Mouse (Mus musculus) skeletal muscle tissue, postnatal 0 days (tissue): Measurements from ENCODE around the gene Gm10061. TPM values are rescaled to one million over a fixed set of nuclear protein-coding genes. Genes with fewer than 3 reads are reported as not detected.

Experiments used
- polyA plus RNA-seq: library from polyadenylated mRNA; unstranded; fragments of >200 nt; fragmentation: Nextera tagmentation; extraction: Ambion mirVana; gene quantifications from 2 replicates; pipeline ENCODE4 v1.2.1, GENCODE M21; 2015

Gene Gm10061
- polyA plus RNA-seq: not detected in 2 replicates

DNA sequence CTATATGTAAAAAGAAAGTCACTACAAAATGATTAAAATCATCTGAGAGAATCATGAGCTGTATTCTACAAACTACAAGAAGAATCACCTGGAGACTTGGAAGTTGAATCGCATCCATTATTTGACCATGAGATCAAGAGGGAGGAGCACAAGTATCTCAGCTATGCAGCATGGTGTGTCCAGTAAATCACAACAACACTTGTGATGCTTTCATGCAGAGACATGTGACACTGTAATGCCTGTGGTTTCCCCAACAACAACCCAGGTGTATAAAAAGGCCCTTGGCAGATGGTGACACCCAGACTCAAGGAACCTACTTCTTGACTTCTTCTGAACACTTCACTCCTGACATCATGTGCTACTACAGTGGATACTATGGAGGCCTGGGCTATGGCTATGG lies at the start of gene Gm10061:
Gm10061 (plus strand) TSS at position 301 of the 400 bp plus-strand sequence.

DNA sequence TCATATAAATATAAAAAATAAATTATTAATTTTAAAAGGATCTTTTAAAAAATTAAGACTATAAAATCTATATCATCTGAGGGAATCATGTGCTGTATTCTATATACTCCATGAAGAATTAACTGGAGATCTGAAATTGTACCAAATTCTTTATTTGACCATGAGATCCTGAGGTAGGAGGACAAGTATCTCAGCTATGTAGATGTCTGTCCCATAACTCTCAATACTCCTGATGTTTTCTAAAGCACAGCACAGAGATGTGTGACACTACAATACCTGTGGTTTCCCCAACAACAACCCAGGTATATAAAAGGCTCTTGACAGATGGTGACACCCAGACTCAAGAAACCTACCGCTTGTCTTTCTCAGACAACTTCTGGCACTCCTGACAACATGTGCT lies 10.3 kb upstream of the Gm10061 start, which contains the start of gene Gm6358:
Gm6358 (plus strand) TSS at position 301 of the 400 bp plus-strand sequence.

DNA sequence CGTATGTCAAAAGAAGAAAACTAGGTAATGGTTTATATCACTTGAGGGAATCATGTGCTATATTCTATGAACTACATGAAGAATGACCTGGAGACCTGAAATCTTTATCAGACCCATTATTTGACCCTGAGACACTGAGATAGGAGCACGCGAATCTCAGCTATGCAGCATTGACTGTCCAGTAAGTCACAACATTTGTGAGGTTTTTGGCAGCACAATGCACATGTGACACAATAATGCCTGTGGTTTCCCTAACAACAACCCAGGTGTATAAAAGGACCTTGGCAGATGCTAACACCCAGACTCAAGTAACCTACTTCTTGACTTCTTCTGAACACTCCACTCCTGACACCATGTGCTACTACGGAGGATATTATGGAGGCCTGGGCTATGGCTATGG lies 6.8 kb downstream of the Gm10061 start, which contains the start of gene Gm9789:
Gm9789 (plus strand) TSS at position 301 of the 400 bp plus-strand sequence.

DNA sequence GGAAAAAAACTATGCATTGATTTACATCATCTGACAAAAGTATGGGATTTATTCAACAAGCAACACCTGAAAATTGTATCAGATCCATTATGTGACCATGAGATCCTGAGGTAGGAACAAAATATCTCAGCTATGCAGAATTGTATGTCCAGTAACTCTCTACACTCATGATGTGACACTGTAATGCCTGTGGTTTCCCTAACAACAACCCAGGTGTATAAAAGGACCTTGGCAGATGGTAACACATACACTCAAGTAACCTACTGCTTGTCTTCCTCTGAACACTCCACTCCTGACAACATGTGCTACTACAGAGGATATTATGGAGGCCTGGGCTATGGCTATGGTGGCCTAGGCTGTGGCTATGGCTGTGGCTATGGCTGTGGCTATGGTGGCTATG lies 18.3 kb downstream of the Gm10061 start, which contains the start of gene Gm7735:
Gm7735 (plus strand) TSS at position 301 of the 400 bp plus-strand sequence.

DNA sequence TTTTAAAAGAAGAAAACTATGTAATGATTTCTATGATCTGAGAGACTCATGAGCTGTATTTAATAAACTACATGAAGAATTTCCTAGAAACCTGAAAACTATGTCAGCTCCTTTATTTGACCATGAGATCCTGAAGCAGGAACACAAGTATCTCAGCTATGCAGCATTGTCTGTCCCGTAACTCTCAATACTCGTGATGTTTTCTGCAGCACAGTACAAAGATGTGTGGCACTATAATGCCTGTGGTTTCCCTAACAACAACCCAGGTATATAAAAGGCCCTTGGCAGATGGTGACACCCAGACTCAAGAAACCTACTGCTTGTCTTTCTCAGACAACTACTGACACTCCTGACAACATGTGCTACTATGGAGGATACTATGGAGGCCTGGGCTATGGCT lies 23.5 kb downstream of the Gm10061 start, which contains the start of gene 1110057P08Rik:
1110057P08Rik (plus strand) TSS at position 301 of the 400 bp plus-strand sequence.

Other genes with a start within 250 kb of the Gm10061 start
- not detected in 2 replicates for gene Krtap19-9b, start 218.8 kb upstream of the Gm10061 start, polyA plus RNA-seq
- not detected in 2 replicates for gene Krtap16-3, start 188.2 kb upstream of the Gm10061 start, polyA plus RNA-seq
- gene Krtap22-2, start 140.3 kb upstream of the Gm10061 start, polyA plus RNA-seq: not detected in 2 replicates
- gene Gm10229, start 135.8 kb upstream of the Gm10061 start, polyA plus RNA-seq: not detected in 2 replicates
- gene Krtap6-1, start 119.4 kb upstream of the Gm10061 start, polyA plus RNA-seq: not detected in 2 replicates
- gene Gm10228, start 109.6 kb upstream of the Gm10061 start, polyA plus RNA-seq: not detected in 2 replicates
- gene Krtap6-5, start 103.2 kb upstream of the Gm10061 start, polyA plus RNA-seq: not detected in 2 replicates
- gene 1110025L11Rik, start 87.1 kb upstream of the Gm10061 start, polyA plus RNA-seq: not detected in 2 replicates
- not detected in 2 replicates for gene Krtap6-3, start 67.1 kb upstream of the Gm10061 start, polyA plus RNA-seq
- gene Gm6358, start 10.2 kb upstream of the Gm10061 start, polyA plus RNA-seq: not detected in 2 replicates
- gene Gm9789, start 6.9 kb downstream of the Gm10061 start, polyA plus RNA-seq: not detected in 2 replicates
- gene Gm7735, start 18.4 kb downstream of the Gm10061 start, polyA plus RNA-seq: not detected in 2 replicates
- not detected in 2 replicates for gene 1110057P08Rik, start 23.6 kb downstream of the Gm10061 start, polyA plus RNA-seq
- gene Krtap20-2, start 54.8 kb downstream of the Gm10061 start, polyA plus RNA-seq: not detected in 2 replicates